Mouse (Mus musculus): ENCODE measurements around the gene Ccdc107.

Gene Ccdc107

GRCm38 (mm10) chr4:43492821-43493185, at the start of gene Ccdc107:
Gene Ccdc107, plus strand, starts transcription at chr4:43492900.
- TF ChIP-seq GATA4 (IDR thresholded peaks at IDR 0.05; ENCODE audit: insufficient replicate concordance, low read length) = peak; percentile 80; the same call in 1 of the 2 replicates

GRCm38 (mm10) chr4:43443511-43443910, 49.2 kb upstream of the Ccdc107 start:
- TF ChIP-seq GATA4 (IDR thresholded peaks at IDR 0.05; ENCODE audit: insufficient replicate concordance, low read length) = no peak

- no peak for TF ChIP-seq GATA4 (IDR thresholded peaks at IDR 0.05; ENCODE audit: insufficient replicate concordance, low read length)
Observed at GRCm38 (mm10) chr4:43447251-43447650, 45.4 kb upstream of the Ccdc107 start.

- TF ChIP-seq GATA4 (IDR thresholded peaks at IDR 0.05; ENCODE audit: insufficient replicate concordance, low read length) = no peak
Observed at GRCm38 (mm10) chr4:43448554-43448953, 44.1 kb upstream of the Ccdc107 start.

- TF ChIP-seq GATA4 (IDR thresholded peaks at IDR 0.05; ENCODE audit: insufficient replicate concordance, low read length) = no peak
Observed at GRCm38 (mm10) chr4:43452315-43452714, 40.4 kb upstream of the Ccdc107 start.

GRCm38 (mm10) chr4:43453413-43453812, 39.3 kb upstream of the Ccdc107 start:
- TF ChIP-seq GATA4 (IDR thresholded peaks at IDR 0.05; ENCODE audit: insufficient replicate concordance, low read length) = no peak

- TF ChIP-seq GATA4 (IDR thresholded peaks at IDR 0.05; ENCODE audit: insufficient replicate concordance, low read length) = no peak
Observed at GRCm38 (mm10) chr4:43454041-43454836, 38.5 kb upstream of the Ccdc107 start, which contains the start of gene Cd72. Gene Cd72, minus strand, starts transcription at chr4:43454628.

GRCm38 (mm10) chr4:43456470-43456869, 36.2 kb upstream of the Ccdc107 start:
- TF ChIP-seq GATA4 (IDR thresholded peaks at IDR 0.05; ENCODE audit: insufficient replicate concordance, low read length) = no peak

GRCm38 (mm10) chr4:43457124-43457523, 35.6 kb upstream of the Ccdc107 start:
- TF ChIP-seq GATA4 (IDR thresholded peaks at IDR 0.05; ENCODE audit: insufficient replicate concordance, low read length) = no peak

GRCm38 (mm10) chr4:43463102-43463501, 29.6 kb upstream of the Ccdc107 start:
- TF ChIP-seq GATA4 (IDR thresholded peaks at IDR 0.05; ENCODE audit: insufficient replicate concordance, low read length) = no peak

GRCm38 (mm10) chr4:43465935-43466334, 26.8 kb upstream of the Ccdc107 start:
- no peak for TF ChIP-seq GATA4 (IDR thresholded peaks at IDR 0.05; ENCODE audit: insufficient replicate concordance, low read length)

GRCm38 (mm10) chr4:43466872-43467271, 25.8 kb upstream of the Ccdc107 start:
- no peak for TF ChIP-seq GATA4 (IDR thresholded peaks at IDR 0.05; ENCODE audit: insufficient replicate concordance, low read length)

- TF ChIP-seq GATA4 (IDR thresholded peaks at IDR 0.05; ENCODE audit: insufficient replicate concordance, low read length) = no peak
Observed at GRCm38 (mm10) chr4:43470301-43470700, 22.4 kb upstream of the Ccdc107 start.

- no peak for TF ChIP-seq GATA4 (IDR thresholded peaks at IDR 0.05; ENCODE audit: insufficient replicate concordance, low read length)
Observed at GRCm38 (mm10) chr4:43473636-43474035, 19.1 kb upstream of the Ccdc107 start.

GRCm38 (mm10) chr4:43476604-43477003, 16.1 kb upstream of the Ccdc107 start:
- TF ChIP-seq GATA4 (IDR thresholded peaks at IDR 0.05; ENCODE audit: insufficient replicate concordance, low read length) = no peak

- no peak for TF ChIP-seq GATA4 (IDR thresholded peaks at IDR 0.05; ENCODE audit: insufficient replicate concordance, low read length)
Observed at GRCm38 (mm10) chr4:43477857-43478533, 14.7 kb upstream of the Ccdc107 start.

Data from liver, adult (tissue).